Mouse (Mus musculus): ENCODE measurements around the gene 0610010K14Rik.

Gene 0610010K14Rik

DNA sequence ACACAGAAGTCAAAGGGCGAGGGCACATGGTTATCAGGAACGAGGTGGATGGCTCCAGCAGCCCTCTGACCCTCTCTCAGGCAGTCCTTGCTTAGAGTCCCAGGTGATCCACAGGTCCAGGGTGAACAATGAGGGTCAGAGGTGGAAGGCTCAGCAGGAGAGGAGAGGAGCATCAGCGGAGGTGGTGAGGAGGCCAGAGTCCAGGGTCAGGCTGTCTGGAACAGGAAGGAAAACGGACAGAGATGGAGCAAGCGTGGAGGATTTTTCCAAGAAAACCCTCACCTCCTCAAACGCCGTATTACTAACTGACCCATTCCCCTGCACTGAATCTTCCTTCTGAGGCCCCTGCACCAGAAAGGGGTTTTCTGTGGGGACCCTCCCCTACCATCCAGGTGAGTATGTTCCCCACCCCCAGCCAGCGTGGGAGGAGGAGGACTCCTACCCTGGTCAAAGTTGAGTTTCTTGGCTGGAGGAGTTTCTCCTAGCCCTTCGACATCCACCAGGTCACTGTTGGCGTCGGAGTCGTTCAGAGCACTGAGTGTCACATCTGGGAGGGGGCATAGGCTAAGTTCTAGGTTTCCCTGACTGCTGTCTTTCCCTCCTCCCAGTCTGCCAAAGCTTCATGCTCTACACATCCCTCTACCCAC, 2.3 kb downstream of the 0610010K14Rik start:
- no peak for DNase-seq (ENCODE audit: low spot score)

GRCm38 (mm10) chr11:70234497-70234896, 3.2 kb downstream of the 0610010K14Rik start:
- no peak for DNase-seq (ENCODE audit: low spot score)

GRCm38 (mm10) chr11:70234037-70234436, 3.7 kb downstream of the 0610010K14Rik start:
- DNase-seq (ENCODE audit: low spot score): no peak

DNA sequence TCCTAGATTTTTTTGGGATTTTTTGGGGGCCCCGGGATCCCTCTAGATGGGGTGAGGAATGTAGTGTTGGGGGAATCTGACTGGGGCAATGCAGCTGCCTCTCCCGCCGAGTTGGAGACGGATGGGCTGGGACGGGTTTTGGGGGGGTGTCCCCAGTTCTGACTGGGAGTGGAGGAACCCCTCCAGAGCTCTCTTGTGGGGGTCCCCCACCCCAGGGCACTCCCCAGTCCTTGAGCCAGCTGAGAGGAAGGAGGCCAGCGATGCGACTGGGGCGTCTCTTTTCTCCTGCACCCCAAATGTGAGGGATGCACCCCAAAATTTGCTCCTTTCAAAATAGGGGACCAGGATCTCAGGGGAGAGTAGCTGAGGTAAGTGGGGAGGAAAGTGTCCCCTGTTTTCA, 4.7 kb downstream of the 0610010K14Rik start:
- no peak for DNase-seq (ENCODE audit: low spot score)

DNA sequence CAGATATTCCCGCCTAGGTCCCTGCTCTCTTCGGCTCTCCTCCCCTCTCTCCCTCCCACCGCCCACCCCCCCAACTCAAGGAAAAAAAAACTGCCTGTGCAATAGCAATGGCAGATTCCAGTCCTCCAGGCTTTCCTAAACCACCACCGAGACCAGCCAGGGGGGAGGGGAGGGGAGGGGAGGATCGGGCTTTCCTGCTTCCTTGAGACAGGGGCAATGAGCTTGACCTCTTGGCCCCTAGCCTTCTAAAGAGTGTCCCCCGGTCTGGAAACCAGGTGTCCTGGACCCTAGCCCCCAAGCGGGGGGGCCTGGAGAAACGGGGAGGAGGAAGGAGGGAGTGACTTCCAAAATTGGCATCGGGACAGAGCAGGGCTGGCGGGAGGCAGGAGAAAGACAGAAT, 5.2 kb downstream of the 0610010K14Rik start:
- DNase-seq (ENCODE audit: low spot score): no peak

GRCm38 (mm10) chr11:70230239-70230727, 7.4 kb downstream of the 0610010K14Rik start:
- DNase-seq (ENCODE audit: low spot score): peak; percentile 72

DNA sequence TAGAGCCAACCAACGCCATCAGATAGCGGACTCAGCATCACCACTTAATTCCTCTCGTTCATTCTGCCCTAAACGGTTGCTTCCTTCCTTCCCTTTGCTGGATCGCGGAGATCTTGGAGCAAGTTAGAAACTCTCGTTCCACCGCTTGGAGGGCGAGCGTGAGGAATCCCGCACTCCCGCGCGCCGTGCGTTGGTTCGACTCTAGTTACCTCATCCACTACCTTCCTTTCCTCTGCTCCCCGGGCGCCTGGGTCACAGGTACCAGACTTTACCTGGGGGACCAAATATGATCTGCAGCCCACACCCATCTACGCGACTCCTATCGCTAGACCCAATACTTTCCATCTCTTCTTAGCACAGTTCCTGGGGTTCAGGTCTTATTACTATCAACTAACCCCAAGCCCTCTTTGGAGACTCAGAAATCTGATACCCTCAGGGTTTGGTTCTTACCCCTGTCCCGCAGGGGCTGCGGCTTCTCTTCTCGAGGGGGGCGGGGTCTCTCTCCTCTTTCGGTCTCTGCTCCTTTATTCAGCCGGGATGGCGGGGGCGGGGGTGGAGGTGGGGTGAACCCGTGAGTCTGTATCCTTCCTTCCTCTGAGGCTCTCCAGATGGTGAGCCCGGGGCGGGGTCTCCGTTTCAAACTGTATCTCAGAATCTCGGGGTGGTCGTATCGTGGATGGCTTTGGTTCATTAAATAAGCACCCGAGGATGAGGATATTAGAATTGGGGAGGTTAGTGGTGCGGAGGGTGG, 8.3 kb downstream of the 0610010K14Rik start, which contains the start of gene Bcl6b:
Gene Bcl6b (minus strand): TSS at position 539 of the 751 bp plus-strand sequence.
- no peak for DNase-seq (ENCODE audit: low spot score)

- peak; percentile 78 for DNase-seq (ENCODE audit: low spot score)
Measured at GRCm38 (mm10) chr11:70228828-70229227, 8.9 kb downstream of the 0610010K14Rik start.

DNA sequence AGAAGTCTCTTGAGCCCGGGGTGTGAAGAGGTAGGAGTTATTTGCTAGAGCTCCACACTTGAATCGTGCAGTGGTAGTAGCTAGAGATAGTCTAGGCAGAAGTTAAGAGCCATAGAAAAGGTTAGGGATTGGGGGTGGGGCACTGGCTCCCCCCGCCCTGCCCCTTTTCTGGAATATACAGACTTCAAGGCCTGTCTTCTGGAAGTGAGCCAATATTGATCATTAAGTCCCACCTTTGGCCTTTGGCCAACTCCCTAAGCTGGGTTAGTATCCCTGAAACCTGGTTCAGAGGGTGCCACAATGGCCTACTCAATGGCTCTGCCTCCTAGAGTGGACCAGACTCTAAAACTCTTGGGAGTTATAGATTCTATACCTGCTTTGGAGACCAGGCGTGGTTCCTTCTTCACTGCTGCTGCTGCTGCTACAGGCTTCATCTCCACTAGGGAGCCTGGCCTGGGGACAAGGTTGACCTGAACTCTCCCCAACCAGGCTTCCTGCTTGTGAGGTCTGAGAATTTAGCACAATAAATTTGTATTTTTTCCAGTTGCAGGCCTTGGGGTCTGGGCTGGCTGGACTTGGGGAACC, 10.0 kb downstream of the 0610010K14Rik start:
- no peak for DNase-seq (ENCODE audit: low spot score)

GRCm38 (mm10) chr11:70227126-70227525, 10.6 kb downstream of the 0610010K14Rik start:
- DNase-seq (ENCODE audit: low spot score): no peak

- DNase-seq (ENCODE audit: low spot score): no peak
Measured at GRCm38 (mm10) chr11:70226602-70226890, 11.2 kb downstream of the 0610010K14Rik start.

- no peak for DNase-seq (ENCODE audit: low spot score)
Measured at GRCm38 (mm10) chr11:70225798-70226601, 11.7 kb downstream of the 0610010K14Rik start.

- DNase-seq (ENCODE audit: low spot score): no peak
Measured at GRCm38 (mm10) chr11:70223724-70224123, 14.0 kb downstream of the 0610010K14Rik start.

- no peak for DNase-seq (ENCODE audit: low spot score)
Measured at GRCm38 (mm10) chr11:70221603-70222500, 15.9 kb downstream of the 0610010K14Rik start.

- peak; percentile 97 for DNase-seq (ENCODE audit: low spot score)
Measured at GRCm38 (mm10) chr11:70220731-70221602, 16.7 kb downstream of the 0610010K14Rik start, which contains the start of gene Slc16a13. Gene Slc16a13, minus strand, starts transcription at chr11:70221064.

DNA sequence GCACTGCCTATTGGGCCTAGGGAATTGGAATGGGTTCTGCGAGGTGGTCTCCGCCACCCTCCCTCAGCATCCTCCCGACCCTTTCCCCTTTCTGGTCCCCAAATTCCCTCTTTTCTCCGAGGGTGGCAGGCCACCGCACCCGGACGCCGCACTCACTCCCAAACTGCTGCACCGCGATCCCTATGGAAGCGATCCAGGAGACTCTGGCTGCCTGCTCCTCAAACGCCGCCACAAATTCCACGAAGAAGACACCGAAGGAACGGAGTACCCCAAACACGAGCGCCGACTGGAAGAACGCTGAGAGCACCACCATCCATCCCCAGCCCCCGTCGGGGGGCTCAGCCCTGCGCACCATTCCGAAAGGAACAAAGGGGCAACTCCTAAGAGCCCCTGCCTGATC, 17.4 kb downstream of the 0610010K14Rik start:
- DNase-seq (ENCODE audit: low spot score): no peak

DNA sequence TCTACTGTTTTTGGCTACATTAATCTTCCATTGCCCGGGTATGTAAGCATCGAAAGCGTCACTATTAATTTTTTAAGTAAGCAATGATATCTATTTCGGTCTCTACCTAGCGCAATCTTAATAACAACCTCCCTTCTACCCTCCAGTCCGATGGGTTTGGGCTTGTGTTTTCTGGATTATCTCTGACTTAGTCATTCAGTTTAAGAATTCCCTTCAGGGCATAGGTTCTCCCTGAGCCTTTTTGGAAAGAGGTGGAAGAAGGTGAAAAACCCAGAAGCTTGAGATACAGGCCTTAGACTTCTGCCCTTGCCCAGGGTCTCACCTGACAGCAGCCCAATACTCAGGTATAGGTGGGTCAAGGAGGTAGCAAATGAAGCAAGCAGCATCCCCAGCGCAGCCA, 17.8 kb downstream of the 0610010K14Rik start:
- no peak for DNase-seq (ENCODE audit: low spot score)

- DNase-seq (ENCODE audit: low spot score): no peak
Measured at GRCm38 (mm10) chr11:70218741-70219470, 18.8 kb downstream of the 0610010K14Rik start.

DNA sequence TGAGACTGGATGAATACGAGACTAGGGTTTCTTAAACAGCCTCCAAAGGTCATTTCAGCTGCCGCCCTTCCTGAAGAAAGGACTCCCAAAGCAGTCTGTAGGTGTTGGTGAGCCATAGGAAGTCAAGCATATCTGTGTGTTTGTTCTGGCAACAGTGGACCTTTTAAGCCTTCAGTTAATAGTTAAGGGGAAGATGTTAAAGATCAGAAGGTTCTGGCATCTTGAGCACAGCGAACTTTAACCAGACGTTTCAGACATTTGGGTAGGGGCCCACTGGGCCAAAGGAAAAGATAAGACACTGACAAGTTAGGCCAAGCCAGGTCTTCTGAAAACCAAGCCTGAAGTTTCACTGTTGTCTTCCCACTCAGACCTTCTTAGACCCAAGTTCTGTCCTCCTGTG, 19.7 kb downstream of the 0610010K14Rik start:
- DNase-seq (ENCODE audit: low spot score): no peak

Measured in layer of hippocampus, adult 11-12 months (tissue).